11 mouse cellular contexts compared by ENCODE assay signal in the genomic region with DNA sequence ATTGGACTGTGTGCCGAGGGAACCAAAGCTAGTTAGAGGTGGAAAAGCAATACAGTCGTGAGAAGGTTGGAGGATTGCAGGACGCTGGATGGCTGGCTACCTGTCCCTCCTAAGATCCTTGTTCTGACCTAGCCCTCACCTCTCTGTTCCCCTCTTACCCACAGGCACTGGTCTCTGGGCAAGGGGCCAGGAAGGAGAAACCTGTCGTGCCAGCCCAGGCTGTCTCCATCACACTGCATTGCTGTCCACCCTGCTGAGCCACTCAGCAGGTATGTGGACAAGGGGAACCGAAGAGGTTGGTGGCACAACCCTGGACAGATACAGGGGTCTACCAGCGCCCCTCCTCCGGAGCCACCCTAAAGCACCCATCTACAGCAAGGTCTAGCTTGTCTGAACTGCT. TPM values are rescaled to one million over a fixed set of nuclear protein-coding genes. Genes with fewer than 3 reads are reported as not detected.
A peak's percentile ranks its signal among the peaks of the same experiment; 100 is the strongest.
DNase-seq lines count a peak whose midpoint lies in the region; ATAC-seq and TF ChIP-seq lines count a peak whose summit lies in the region.
"Had no signal": no experiment of that assay in that cellular context is flagged by ENCODE, and none has a peak within 500 bp of the region (broad histone marks: within the 10 kb centered on the region; RNA-seq: fewer than 3 reads in every experiment).

No protein-coding gene starts in this region.

- peak overlapping the region; percentile 61 for H3K4me3 ChIP-seq in testis, adult 2 months (ENCODE audit: control insufficient read depth, low read depth, low read length)
- H3K4me3 ChIP-seq in liver, embryonic 16.5 days (ENCODE audit: low read depth, low read length), result no peak overlapping the region

- H3K9ac ChIP-seq in liver, embryonic 16.5 days (ENCODE audit: low read depth, low read length), result no peak overlapping the region

- peak; percentile 46 to 50 for DNase-seq in cerebellum, postnatal 14 days
- no peak for DNase-seq in cerebellum, adult 9-11 months
- no peak for DNase-seq in testis, postnatal 14 days (ENCODE audit: low spot score)
- DNase-seq in urinary bladder, postnatal 4 days (ENCODE audit: low spot score in 2 of 2), result peak; percentile 64 to 70
- no peak for DNase-seq in left cerebral cortex, adult 11 months (ENCODE audit: low spot score)
- DNase-seq in heart, postnatal 14 days, result no peak

- no peak for TF ChIP-seq CTCF in testis, adult 2 months (IDR thresholded peaks at IDR 0.05; ENCODE audit: control insufficient read depth, insufficient read depth, insufficient replicate concordance, low read depth, low read length)

- no peak overlapping the region for H3K27ac ChIP-seq in testis, adult 2 months (ENCODE audit: control insufficient read depth, insufficient read depth, low read depth, low read length)
- H3K27ac ChIP-seq in liver, embryonic 16.5 days (ENCODE audit: low read length), result no peak overlapping the region

- TF ChIP-seq POLR2A in testis, adult 2 months (IDR thresholded peaks at IDR 0.05; ENCODE audit: control insufficient read depth, low read depth, low read length), result no peak

- no peak for ATAC-seq in liver, embryonic 16.5 days (ENCODE audit: low read depth)

- no peaks in the 10 kb centered on the region for H3K9me3 ChIP-seq in liver, embryonic 16.5 days (replicated peaks; ENCODE audit: control insufficient read depth, low read length)

- no peaks in the 10 kb centered on the region for H3K27me3 ChIP-seq in testis, adult 2 months (ENCODE audit: control insufficient read depth, insufficient read depth, low read length)
- no peaks in the 10 kb centered on the region for H3K27me3 ChIP-seq in liver, embryonic 16.5 days (ENCODE audit: control insufficient read depth, insufficient read depth, low read depth, low read length)

- peaks cover 14% of the 10 kb centered on the region for H3K4me1 ChIP-seq in testis, adult 2 months (ENCODE audit: control insufficient read depth, insufficient read depth, low read length)
- peaks cover 10% of the 10 kb centered on the region for H3K4me1 ChIP-seq in liver, embryonic 16.5 days (ENCODE audit: control insufficient read depth, low read depth, low read length)

- H3K4me2 ChIP-seq in liver, embryonic 16.5 days (ENCODE audit: low read depth, low read length), result peak overlapping the region; percentile 42; the same call in 1 of the 2 replicates

- intact Hi-C loops in heart, postnatal 14 days (cut with DNase I), result loop anchor here (10.0 kb wide), 1 partner anchor 226 kb away; no protein-coding TSS in a partner anchor

- 67% methylated on average over 7 of the region's 7 CpGs for WGBS in liver, embryonic 16.5 days (ENCODE audit: insufficient replicate concordance)

- peaks cover 2% of the 10 kb centered on the region for H3K36me3 ChIP-seq in testis, adult 2 months (ENCODE audit: control insufficient read depth, insufficient read depth, low read length)
- H3K36me3 ChIP-seq in liver, embryonic 16.5 days (ENCODE audit: control insufficient read depth, insufficient read depth), result no peaks in the 10 kb centered on the region

RNA-seq across cellular contexts. Expression of gene Zbtb32, which starts 1.9 kb away (rescaled TPM):
- 180 and 203 TPM in 2 replicates for polyA plus RNA-seq in testis, adult 2 months (2012; rRNA removed)
- polyA plus RNA-seq in liver, embryonic 16.5 days (2015; fragmentation: Nextera tagmentation; extraction: Ambion mirVana), result 0.21 and 0.34 TPM in 2 replicates
- not detected for total RNA-seq in heart, postnatal 14 days (2021)
- polyA plus RNA-seq: limb, embryonic 11.5 days had no signal

RNA-seq across cellular contexts. Expression of gene Upk1a, which starts 12.0 kb away (rescaled TPM):
- 6.5 TPM in 2 replicates for polyA plus RNA-seq in testis, adult 2 months (2012; rRNA removed)
- 0.08 and 0.09 TPM in 2 replicates for polyA plus RNA-seq in liver, embryonic 16.5 days (2015; fragmentation: Nextera tagmentation; extraction: Ambion mirVana)
- total RNA-seq in heart, postnatal 14 days (2021), result under 1 TPM; 0.34 to 0.38 TPM

RNA-seq across cellular contexts. Expression of gene Kmt2b, which starts 12.1 kb away (rescaled TPM):
- polyA plus RNA-seq in testis, adult 2 months (2012; rRNA removed), result 56.1 and 61.0 TPM in 2 replicates
- 2.7 and 3.5 TPM in 2 replicates for polyA plus RNA-seq in liver, embryonic 16.5 days (2015; fragmentation: Nextera tagmentation; extraction: Ambion mirVana)
- 10 to 100 TPM; 22.6 to 26.9 TPM for total RNA-seq in heart, postnatal 14 days (2021)

RNA-seq across cellular contexts. Expression of gene Cox6b1, which starts 25.3 kb away (rescaled TPM):
- polyA plus RNA-seq in testis, adult 2 months (2012; rRNA removed), result 51.8 and 74.9 TPM in 2 replicates
- polyA plus RNA-seq in liver, embryonic 16.5 days (2015; fragmentation: Nextera tagmentation; extraction: Ambion mirVana), result 566 and 597 TPM in 2 replicates
- 1,000 to 10,000 TPM; 4,389 to 4,822 TPM for total RNA-seq in heart, postnatal 14 days (2021)

RNA-seq across cellular contexts. Expression of gene Etv2, which starts 35.0 kb away (rescaled TPM):
- polyA plus RNA-seq in testis, adult 2 months (2012; rRNA removed), result 7.9 and 8.4 TPM in 2 replicates
- not detected in 2 replicates for polyA plus RNA-seq in liver, embryonic 16.5 days (2015; fragmentation: Nextera tagmentation; extraction: Ambion mirVana)
- total RNA-seq in heart, postnatal 14 days (2021), result not detected
- total RNA-seq: adrenal gland, postnatal 25 days had no signal
- polyA plus RNA-seq: C2C12 had no signal

Comparison
In these comparisons a context has a peak if more than half of its experiments do, and no peak if none do; other contexts are left out.
1. DNase-seq: peak in cerebellum, postnatal 14 days (2 of 2) and urinary bladder, postnatal 4 days (2 of 2); none in cerebellum, adult 9-11 months (single experiment), testis, postnatal 14 days (single experiment), left cerebral cortex, adult 11 months (single experiment) and heart, postnatal 14 days (0 of 2).
2. RNA of gene Zbtb32, which starts 1.9 kb away (polyA plus RNA-seq): 180 to 203 TPM in testis, adult 2 months; 0.21 to 0.34 TPM in liver, embryonic 16.5 days; every median in the first group is over 100 times any median in the second.
3. RNA of gene Kmt2b, which starts 12.1 kb away (polyA plus RNA-seq): 56.1 to 61.0 TPM in testis, adult 2 months; 2.7 to 3.5 TPM in liver, embryonic 16.5 days; every median in the first group is over 10 times any median in the second.